Mouse (Mus musculus) kidney, postnatal 14 days (tissue): ENCODE results near the gene Gm8126.
"Not testable (repeated sequence)": the region's sequence is repeated elsewhere in the genome, so short reads cannot be mapped to it uniquely, and the experiment has no call there.

Source experiments
- DNase-seq: peaks from one replicate; pipeline ENCODE4 v3.0.0; 2022; ENCODE audit warnings: mixed read lengths

Gene Gm8126

GRCm38 (mm10) chr14:43258349-43258748, at the start of gene Gm8126:
Gene Gm8126 (plus strand): TSS chr14:43258649.
- not testable (repeated sequence) for DNase-seq

GRCm38 (mm10) chr14:43235204-43235603, 23.2 kb upstream of the Gm8126 start, which contains the start of gene Gm8122:
Gene Gm8122 (minus strand): TSS chr14:43235304.
- not testable (repeated sequence) for DNase-seq

GRCm38 (mm10) chr14:43237769-43238168, 20.7 kb upstream of the Gm8126 start:
- not testable (repeated sequence) for DNase-seq

- not testable (repeated sequence) for DNase-seq
Measured at GRCm38 (mm10) chr14:43249611-43250170, 8.8 kb upstream of the Gm8126 start.

- DNase-seq, result not testable (repeated sequence)
Measured at GRCm38 (mm10) chr14:43250549-43251253, 7.7 kb upstream of the Gm8126 start.

GRCm38 (mm10) chr14:43256511-43256910, 1.9 kb upstream of the Gm8126 start:
- not testable (repeated sequence) for DNase-seq

- DNase-seq, result not testable (repeated sequence)
Measured at GRCm38 (mm10) chr14:43263421-43263820, 5.0 kb downstream of the Gm8126 start.

- DNase-seq, result not testable (repeated sequence)
Measured at GRCm38 (mm10) chr14:43268521-43269084, 10.2 kb downstream of the Gm8126 start.

GRCm38 (mm10) chr14:43269211-43269610, 10.8 kb downstream of the Gm8126 start:
- not testable (repeated sequence) for DNase-seq

- DNase-seq, result not testable (repeated sequence)
Measured at GRCm38 (mm10) chr14:43273161-43273560, 14.7 kb downstream of the Gm8126 start.

GRCm38 (mm10) chr14:43274986-43275511, 16.6 kb downstream of the Gm8126 start, which contains the start of gene Gm9732:
Gene Gm9732 (plus strand): TSS chr14:43275036.
- peak; percentile 14 for DNase-seq

GRCm38 (mm10) chr14:43275752-43276151, 17.3 kb downstream of the Gm8126 start:
- DNase-seq, result peak; percentile 9

GRCm38 (mm10) chr14:43277468-43277867, 19.0 kb downstream of the Gm8126 start:
- not testable (repeated sequence) for DNase-seq

- peak; percentile 17 for DNase-seq
Measured at GRCm38 (mm10) chr14:43278146-43278545, 19.7 kb downstream of the Gm8126 start.

- peak; percentile 28 for DNase-seq
Measured at GRCm38 (mm10) chr14:43278681-43279080, 20.2 kb downstream of the Gm8126 start.

GRCm38 (mm10) chr14:43293503-43293902, 35.1 kb downstream of the Gm8126 start, which contains the start of gene Gm8127:
Gene Gm8127 (minus strand): TSS chr14:43293832.
- not testable (repeated sequence) for DNase-seq
